Mouse (Mus musculus) stomach, postnatal 0 days (tissue): ENCODE measurements around the gene Crtac1. TPM values are rescaled to one million over a fixed set of nuclear protein-coding genes. Genes with fewer than 3 reads are reported as not detected.

ENCODE experiments used
- ATAC-seq: fragments of 200-750 bp; cut with Nextera tagmentation; 2 replicates; pipeline ENCODE4 v1.8.0; 2017; ENCODE audit not compliant: low FRiP score, low TSS enrichment
- DNase-seq: peaks from one replicate; pipeline ENCODE4 v3.0.0-alpha.2; 2016; ENCODE audit warnings: low spot score
- H3K27ac ChIP-seq: fragments of 300-500 bp; sonication (generic); replicated peaks from 2 replicates; pipeline ENCODE4 v1.5.1; 2014; ENCODE audit warnings: mild to moderate bottlenecking, control low read depth
- H3K27me3 ChIP-seq: fragments of 300-500 bp; sonication (generic); 2 replicates; pipeline ENCODE4 v1.6.1; 2014; ENCODE audit warnings: low read length; ENCODE audit not compliant: control insufficient read depth, insufficient read depth
- H3K36me3 ChIP-seq: fragments of 300-500 bp; sonication (generic); 2 replicates; pipeline ENCODE4 v1.6.1; 2014; ENCODE audit warnings: low read length, mixed read lengths; ENCODE audit not compliant: control insufficient read depth, insufficient read depth
- H3K4me1 ChIP-seq: fragments of 300-500 bp; sonication (generic); replicated peaks from 2 replicates; pipeline ENCODE4 v1.6.1; 2014; ENCODE audit warnings: antibody characterized with exemption; ENCODE audit not compliant: control insufficient read depth, insufficient read depth
- H3K4me2 ChIP-seq: fragments of 300-500 bp; sonication (generic); replicated peaks from 2 replicates; pipeline ENCODE4 v1.6.1; 2014; ENCODE audit warnings: low read depth, mild to moderate bottlenecking, control low read depth, moderate library complexity
- H3K4me3 ChIP-seq: fragments of 300-500 bp; sonication (generic); 2 replicates; pipeline ENCODE4 v1.5.1; 2014; ENCODE audit warnings: low read depth, low read length, control low read depth
- H3K9ac ChIP-seq: fragments of 300-500 bp; sonication (generic); 2 replicates; pipeline ENCODE4 v1.6.1; 2014; ENCODE audit warnings: mild to moderate bottlenecking, low read length, control low read depth, mixed read lengths
- H3K9me3 ChIP-seq: fragments of 300-500 bp; sonication (generic); 2 replicates; pipeline ENCODE4 v1.6.1; 2016; ENCODE audit warnings: low read length; ENCODE audit not compliant: control insufficient read depth
- CTCF ChIP-seq: IDR thresholded peaks from 2 replicates; pipeline ENCODE4 v1.5.1; 2016; ENCODE audit warnings: antibody characterized with exemption, low read depth, mild to moderate bottlenecking, moderate library complexity
- EP300 ChIP-seq: optimal IDR thresholded peaks from 2 replicates; pipeline ENCODE3; 2016; ENCODE audit warnings: antibody characterized with exemption
- WGBS: fragments of 180-500 bp; shearing (Covaris S2); extraction: QIAGEN DNeasy Blood & Tissue Kit; methylation state at CpG from one replicate; pipeline ENCODE4 v1.1.7; 2014; 5-methylcytosine and 5-hydroxymethylcytosine counted together
- polyA plus RNA-seq: library from polyadenylated mRNA; unstranded; fragments of >200 nt; fragmentation: Nextera tagmentation; extraction: Ambion mirVana; gene quantifications from 2 replicates; pipeline ENCODE4 v1.2.1, GENCODE M21; 2015

The Crtac1 gene
- polyA plus RNA-seq, 1 experiment from 2014 or later = 4.5 TPM

- DNase-seq (no peak), ATAC-seq (no peak)
- Histone ChIP-seq H3K9me3 (no peaks in the 10 kb centered on the region), H3K36me3 (no peaks in the 10 kb centered on the region), H3K4me2 (no peak overlapping the region), H3K4me3 (no peak overlapping the region), H3K27me3 (no peaks in the 10 kb centered on the region), H3K27ac (no peak overlapping the region), H3K9ac (no peak overlapping the region), H3K4me1 (no peaks in the 10 kb centered on the region)
- 80% methylated on average over 13 of the region's 13 CpGs for WGBS
- no peak for TF ChIP-seq EP300
- no peak for TF ChIP-seq CTCF
These were observed 127.1 kb downstream of the Crtac1 start for GRCm38 (mm10) chr19:42304506-42304905.

- Histone ChIP-seq H3K4me2 (no peak overlapping the region), H3K27ac (no peak overlapping the region), H3K36me3 (no peaks in the 10 kb centered on the region), H3K9ac (no peak overlapping the region), H3K4me3 (no peak overlapping the region), H3K4me1 (no peaks in the 10 kb centered on the region), H3K9me3 (no peaks in the 10 kb centered on the region), H3K27me3 (no peaks in the 10 kb centered on the region)
- 62% methylated on average over 12 of the region's 12 CpGs for WGBS
- ATAC-seq (no peak), DNase-seq (no peak)
- TF ChIP-seq CTCF (no peak), EP300 (no peak)
These were observed 128.3 kb downstream of the Crtac1 start for GRCm38 (mm10) chr19:42303210-42303813.

- H3K9me3 ChIP-seq = no peaks in the 10 kb centered on the region
- no peaks in the 10 kb centered on the region for H3K4me1 ChIP-seq
- H3K27me3 ChIP-seq = no peaks in the 10 kb centered on the region
- DNase-seq (no peak), ATAC-seq (no peak)
- H3K36me3 ChIP-seq = no peaks in the 10 kb centered on the region
- H3K4me3 ChIP-seq = no peak overlapping the region
- no peak overlapping the region for H3K27ac ChIP-seq
- H3K4me2 ChIP-seq = no peak overlapping the region
- no peak overlapping the region for H3K9ac ChIP-seq
- TF ChIP-seq EP300 (no peak), CTCF (no peak)
- 74% methylated on average over 6 of the region's 6 CpGs for WGBS
These were observed 138.4 kb downstream of the Crtac1 start for GRCm38 (mm10) chr19:42293216-42293615.

GRCm38 (mm10) chr19:42292106-42292505, 139.5 kb downstream of the Crtac1 start:
- H3K27me3 ChIP-seq = no peaks in the 10 kb centered on the region
- WGBS = 56% methylated on average over 8 of the region's 8 CpGs
- no peaks in the 10 kb centered on the region for H3K9me3 ChIP-seq
- TF ChIP-seq CTCF (no peak), EP300 (no peak)
- H3K9ac ChIP-seq = no peak overlapping the region
- H3K36me3 ChIP-seq = no peaks in the 10 kb centered on the region
- H3K4me2 ChIP-seq = no peak overlapping the region
- no peak overlapping the region for H3K27ac ChIP-seq
- DNase-seq (no peak), ATAC-seq (no peak)
- H3K4me1 ChIP-seq = no peaks in the 10 kb centered on the region
- H3K4me3 ChIP-seq = no peak overlapping the region

- Histone ChIP-seq H3K27ac (no peak overlapping the region), H3K27me3 (no peaks in the 10 kb centered on the region), H3K4me3 (no peak overlapping the region), H3K4me2 (no peak overlapping the region), H3K4me1 (no peaks in the 10 kb centered on the region), H3K36me3 (no peaks in the 10 kb centered on the region), H3K9ac (no peak overlapping the region), H3K9me3 (no peaks in the 10 kb centered on the region)
- no peak for DNase-seq
- 38% methylated on average over 7 of the region's 7 CpGs for WGBS
- TF ChIP-seq EP300 (no peak), CTCF (no peak)
- ATAC-seq = no peak
These were observed 140.5 kb downstream of the Crtac1 start for GRCm38 (mm10) chr19:42290954-42291661.

- 43% methylated on average over 4 of the region's 4 CpGs for WGBS
- H3K9ac ChIP-seq = no peak overlapping the region
- H3K27me3 ChIP-seq = no peaks in the 10 kb centered on the region
- no peak for TF ChIP-seq EP300
- TF ChIP-seq CTCF = no peak
- H3K4me3 ChIP-seq = no peak overlapping the region
- no peaks in the 10 kb centered on the region for H3K36me3 ChIP-seq
- DNase-seq = no peak
- no peaks in the 10 kb centered on the region for H3K9me3 ChIP-seq
- ATAC-seq = no peak
- no peaks in the 10 kb centered on the region for H3K4me1 ChIP-seq
- H3K27ac ChIP-seq = no peak overlapping the region
- H3K4me2 ChIP-seq = no peak overlapping the region
These were observed 143.2 kb downstream of the Crtac1 start for GRCm38 (mm10) chr19:42288361-42288760.
